Mouse (Mus musculus): ENCODE data around the gene Gpx3. TPM values are rescaled to one million over a fixed set of nuclear protein-coding genes. Genes with fewer than 3 reads are reported as not detected.
"Not testable (repeated sequence)": the region's sequence is repeated elsewhere in the genome, so short reads cannot be mapped to it uniquely, and the experiment has no call there.

The Gpx3 gene
- polyA plus RNA-seq, 1 experiment from 2014 or later, result 29.0 TPM

DNA sequence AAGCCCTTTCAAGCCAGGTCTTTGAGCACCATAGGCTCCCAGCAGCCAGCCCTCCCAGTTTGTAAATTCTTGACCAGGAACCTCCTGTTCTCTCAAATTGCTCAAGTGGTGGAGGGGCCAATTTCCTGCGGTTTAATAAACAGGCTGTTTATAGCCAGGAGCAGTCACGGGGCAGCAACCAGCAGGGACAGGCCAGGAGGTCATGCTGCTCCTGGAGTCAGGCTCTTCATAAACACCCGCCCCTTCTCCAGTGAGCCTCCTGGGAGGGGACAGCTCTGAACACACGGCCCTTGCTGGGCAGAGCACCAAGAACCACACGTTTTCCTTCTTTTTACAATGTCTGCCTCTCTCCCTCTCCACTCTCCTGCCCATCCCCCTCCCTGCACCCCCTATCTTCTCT, 17.3 kb upstream of the Gpx3 start:
- no peak overlapping the region for H3K27ac ChIP-seq

GRCm38 (mm10) chr11:54885406-54885805, 16.8 kb upstream of the Gpx3 start:
- Histone ChIP-seq H3K4me3 (no peak overlapping the region), H3K27ac (no peak overlapping the region), H3K27me3 (no peaks in the 10 kb centered on the region), H3K9ac (no peak overlapping the region), H3K36me3 (no peaks in the 10 kb centered on the region), H3K4me2 (no peak overlapping the region), H3K4me1 (peaks cover 17% of the 10 kb centered on the region), H3K9me3 (no peaks in the 10 kb centered on the region)
- ATAC-seq (ENCODE audit: insufficient number of reproducible peaks, insufficient read depth, low FRiP score, low TSS enrichment, low read depth), result no peak
- 74% methylated on average over 2 of the region's 2 CpGs for WGBS

More for the DNA sequence above, 17.3 kb upstream of the Gpx3 start:
- Histone ChIP-seq H3K36me3 (no peaks in the 10 kb centered on the region), H3K27me3 (no peaks in the 10 kb centered on the region), H3K4me2 (no peak overlapping the region), H3K9ac (no peak overlapping the region), H3K9me3 (no peaks in the 10 kb centered on the region), H3K4me1 (peaks cover 17% of the 10 kb centered on the region), H3K4me3 (no peak overlapping the region)
- ATAC-seq (ENCODE audit: insufficient number of reproducible peaks, insufficient read depth, low FRiP score, low TSS enrichment, low read depth), result no peak
- 23% methylated on average over 5 of the region's 5 CpGs for WGBS

- no peak for ATAC-seq (ENCODE audit: insufficient number of reproducible peaks, insufficient read depth, low FRiP score, low TSS enrichment, low read depth)
- H3K27me3 ChIP-seq, result no peaks in the 10 kb centered on the region
- no peaks in the 10 kb centered on the region for H3K36me3 ChIP-seq
- H3K9me3 ChIP-seq, result no peaks in the 10 kb centered on the region
- no peak overlapping the region for H3K9ac ChIP-seq
- 73% methylated on average over 6 of the region's 6 CpGs for WGBS
- H3K27ac ChIP-seq, result no peak overlapping the region
- H3K4me1 ChIP-seq, result peaks cover 13% of the 10 kb centered on the region
- no peak overlapping the region for H3K4me2 ChIP-seq
- H3K4me3 ChIP-seq, result no peak overlapping the region
These were observed 14.3 kb upstream of the Gpx3 start for GRCm38 (mm10) chr11:54887927-54888326.

- 80% methylated on average over 5 of the region's 5 CpGs for WGBS
These were observed 10.9 kb upstream of the Gpx3 start for GRCm38 (mm10) chr11:54891341-54891740.

DNA sequence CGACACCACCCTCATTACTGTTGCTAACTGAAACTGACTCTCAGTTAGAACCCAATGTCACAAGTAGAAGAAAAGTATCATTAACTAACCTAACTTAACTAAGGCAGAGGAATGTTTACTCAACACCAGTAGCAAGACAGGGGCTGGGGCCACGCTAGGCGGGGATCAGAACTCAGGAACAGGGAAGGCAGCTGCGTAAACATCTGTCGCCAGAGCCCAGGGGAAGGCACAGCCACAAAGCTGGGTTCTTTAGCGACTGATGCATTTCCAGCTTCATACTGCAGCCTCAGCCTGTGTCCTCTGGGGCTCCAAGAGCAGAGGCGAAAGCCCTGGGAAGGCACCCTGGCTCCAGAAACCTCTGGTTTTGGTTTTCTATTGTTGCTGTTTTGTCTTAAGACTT, 10.2 kb upstream of the Gpx3 start:
- no peaks in the 10 kb centered on the region for H3K9me3 ChIP-seq
- no peak overlapping the region for H3K27ac ChIP-seq
- no peaks in the 10 kb centered on the region for H3K36me3 ChIP-seq
- H3K4me2 ChIP-seq, result no peak overlapping the region
- H3K27me3 ChIP-seq, result no peaks in the 10 kb centered on the region
- H3K4me1 ChIP-seq, result no peaks in the 10 kb centered on the region; the same call in 1 of the 2 replicates
- ATAC-seq (ENCODE audit: insufficient number of reproducible peaks, insufficient read depth, low FRiP score, low TSS enrichment, low read depth), result no peak
- no peak overlapping the region for H3K4me3 ChIP-seq
- WGBS, result 48% methylated on average over 7 of the region's 7 CpGs
- H3K9ac ChIP-seq, result no peak overlapping the region

More at GRCm38 (mm10) chr11:54891341-54891740, 10.9 kb upstream of the Gpx3 start:
- no peaks in the 10 kb centered on the region for H3K36me3 ChIP-seq
- H3K27ac ChIP-seq, result no peak overlapping the region
- no peaks in the 10 kb centered on the region for H3K9me3 ChIP-seq
- no peak for ATAC-seq (ENCODE audit: insufficient number of reproducible peaks, insufficient read depth, low FRiP score, low TSS enrichment, low read depth)
- no peaks in the 10 kb centered on the region; the same call in 1 of the 2 replicates for H3K4me1 ChIP-seq
- H3K27me3 ChIP-seq, result no peaks in the 10 kb centered on the region
- H3K4me3 ChIP-seq, result no peak overlapping the region
- no peak overlapping the region for H3K4me2 ChIP-seq
- no peak overlapping the region for H3K9ac ChIP-seq

- H3K36me3 ChIP-seq, result no peaks in the 10 kb centered on the region
- no peaks in the 10 kb centered on the region for H3K27me3 ChIP-seq
- H3K4me2 ChIP-seq, result no peak overlapping the region
- H3K27ac ChIP-seq, result no peak overlapping the region
- ATAC-seq (ENCODE audit: insufficient number of reproducible peaks, insufficient read depth, low FRiP score, low TSS enrichment, low read depth), result no peak
- WGBS, result 67% methylated on average over 9 of the region's 9 CpGs
- no peaks in the 10 kb centered on the region for H3K9me3 ChIP-seq
- H3K9ac ChIP-seq, result no peak overlapping the region
- no peak overlapping the region for H3K4me3 ChIP-seq
- H3K4me1 ChIP-seq, result no peaks in the 10 kb centered on the region; the same call in 1 of the 2 replicates
These were observed 7.7 kb upstream of the Gpx3 start for GRCm38 (mm10) chr11:54894589-54894988.

DNA sequence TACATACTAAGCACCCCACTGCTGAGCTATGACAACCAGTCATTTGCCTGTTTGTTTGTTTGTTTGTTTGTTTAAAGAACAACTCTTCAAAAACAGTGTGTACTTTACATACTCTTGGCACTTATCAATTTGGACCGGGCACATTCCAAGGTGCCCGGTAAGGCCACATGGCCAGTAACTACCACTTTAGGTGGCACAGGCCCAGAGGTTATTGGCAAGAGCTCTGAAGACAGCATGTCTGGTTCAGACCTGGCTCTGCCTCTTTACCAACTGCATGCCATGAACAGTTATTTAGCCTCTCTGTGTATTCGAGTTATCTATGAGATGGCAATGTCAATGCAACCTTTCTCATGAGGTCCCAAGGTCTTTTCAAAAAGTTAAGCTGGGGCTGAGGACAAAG, 5.6 kb upstream of the Gpx3 start:
- ATAC-seq (ENCODE audit: insufficient number of reproducible peaks, insufficient read depth, low FRiP score, low TSS enrichment, low read depth); H3K4me2 ChIP-seq; H3K27me3 ChIP-seq; H3K9me3 ChIP-seq; H3K27ac ChIP-seq; H3K9ac ChIP-seq; H3K4me1 ChIP-seq; H3K4me3 ChIP-seq; H3K36me3 ChIP-seq: not testable (repeated sequence)
- WGBS, result 86% methylated on average over 3 of the region's 3 CpGs

- H3K9me3 ChIP-seq, result no peaks in the 10 kb centered on the region
- no peak overlapping the region for H3K9ac ChIP-seq
- no peak overlapping the region for H3K4me3 ChIP-seq
- no peak for ATAC-seq (ENCODE audit: insufficient number of reproducible peaks, insufficient read depth, low FRiP score, low TSS enrichment, low read depth)
- no peak overlapping the region for H3K4me2 ChIP-seq
- no peak overlapping the region for H3K27ac ChIP-seq
- no peaks in the 10 kb centered on the region for H3K36me3 ChIP-seq
- 0 out of 2 replicates have a peak, but pooled peaks cover 3% of the 10 kb centered on the region for H3K4me1 ChIP-seq
- 81% methylated on average over 5 of the region's 5 CpGs for WGBS
- H3K27me3 ChIP-seq, result no peaks in the 10 kb centered on the region
These were observed 4.8 kb upstream of the Gpx3 start for GRCm38 (mm10) chr11:54897470-54897869.

GRCm38 (mm10) chr11:54899657-54900056, 2.6 kb upstream of the Gpx3 start:
- Histone ChIP-seq H3K4me3 (no peak overlapping the region), H3K9me3 (no peaks in the 10 kb centered on the region), H3K36me3 (no peaks in the 10 kb centered on the region), H3K4me2 (no peak overlapping the region), H3K27me3 (no peaks in the 10 kb centered on the region), H3K9ac (no peak overlapping the region), H3K27ac (no peak overlapping the region), H3K4me1 (peaks cover 5% of the 10 kb centered on the region; the same call in 1 of the 2 replicates)
- WGBS, result 72% methylated on average over 4 of the region's 4 CpGs
- ATAC-seq (ENCODE audit: insufficient number of reproducible peaks, insufficient read depth, low FRiP score, low TSS enrichment, low read depth), result no peak

- 77% methylated on average over 5 of the region's 5 CpGs for WGBS
- Histone ChIP-seq H3K36me3 (no peaks in the 10 kb centered on the region; the same call in 1 of the 2 replicates), H3K27me3 (no peaks in the 10 kb centered on the region), H3K4me3 (peak overlapping the region; percentile 55), H3K4me2 (peak overlapping the region; percentile 93), H3K4me1 (peaks cover 5% of the 10 kb centered on the region; the same call in 1 of the 2 replicates), H3K27ac (no peak overlapping the region), H3K9ac (peak overlapping the region; percentile 72; the same call in 1 of the 2 replicates), H3K9me3 (no peaks in the 10 kb centered on the region)
- no peak for ATAC-seq (ENCODE audit: insufficient number of reproducible peaks, insufficient read depth, low FRiP score, low TSS enrichment, low read depth)
These were observed 1.1 kb downstream of the Gpx3 start for GRCm38 (mm10) chr11:54903339-54903738.

- Histone ChIP-seq H3K4me1 (peaks cover 5% of the 10 kb centered on the region; the same call in 1 of the 2 replicates), H3K36me3 (peaks cover 7% of the 10 kb centered on the region), H3K9me3 (no peaks in the 10 kb centered on the region), H3K4me3 (no peak overlapping the region), H3K27me3 (no peaks in the 10 kb centered on the region), H3K9ac (no peak overlapping the region), H3K27ac (no peak overlapping the region), H3K4me2 (no peak overlapping the region)
- 61% methylated on average over 4 of the region's 4 CpGs for WGBS
- ATAC-seq (ENCODE audit: insufficient number of reproducible peaks, insufficient read depth, low FRiP score, low TSS enrichment, low read depth), result no peak
These were observed 1.9 kb downstream of the Gpx3 start for GRCm38 (mm10) chr11:54903940-54904706.

DNA sequence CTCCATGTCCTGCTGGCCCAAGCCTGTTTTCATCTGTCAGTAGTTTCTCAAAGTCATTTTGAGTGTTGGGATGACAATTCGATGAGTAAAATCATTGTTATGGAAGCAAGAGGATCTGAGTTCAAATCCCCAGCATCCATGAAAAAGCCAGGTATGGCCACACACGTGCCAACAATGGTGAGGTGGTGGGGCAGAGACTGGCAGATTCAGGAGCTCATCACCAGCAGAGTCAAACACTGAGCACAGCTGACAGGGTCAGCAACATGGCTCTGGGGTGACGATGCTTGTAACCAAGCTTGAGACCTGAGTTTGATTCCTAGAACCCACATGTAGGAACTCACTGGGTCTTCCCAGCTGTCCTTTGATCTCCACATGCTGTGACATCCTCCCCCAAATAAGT, 2.8 kb downstream of the Gpx3 start:
- H3K27me3 ChIP-seq, result no peaks in the 10 kb centered on the region
- WGBS, result 91% methylated on average over 3 of the region's 3 CpGs
- H3K9me3 ChIP-seq, result no peaks in the 10 kb centered on the region
- no peak overlapping the region for H3K9ac ChIP-seq
- H3K4me1 ChIP-seq, result peaks cover 5% of the 10 kb centered on the region; the same call in 1 of the 2 replicates
- H3K4me2 ChIP-seq, result no peak overlapping the region
- no peak for ATAC-seq (ENCODE audit: insufficient number of reproducible peaks, insufficient read depth, low FRiP score, low TSS enrichment, low read depth)
- peaks cover 16% of the 10 kb centered on the region for H3K36me3 ChIP-seq
- no peak overlapping the region for H3K4me3 ChIP-seq
- H3K27ac ChIP-seq, result no peak overlapping the region
